Mouse (Mus musculus) brain, embryonic 14.5 days (tissue): ENCODE data around the gene Rhbdd2.

ENCODE experiments used
- CTCF ChIP-seq: fragments of 200-500 bp; IDR thresholded peaks from 2 replicates; pipeline ENCODE4 v1.5.1; 2012; ENCODE audit warnings: inconsistent platforms, mild to moderate bottlenecking, moderate library complexity, borderline replicate concordance; ENCODE audit not compliant: insufficient read depth, insufficient read length; ENCODE audit errors: extremely low read depth
- POLR2A ChIP-seq: fragments of 200-500 bp; IDR thresholded peaks from 2 replicates; pipeline ENCODE4 v1.6.1; 2012; ENCODE audit warnings: mild to moderate bottlenecking, inconsistent platforms, borderline replicate concordance; ENCODE audit not compliant: poor library complexity, insufficient read depth, insufficient read length, severe bottlenecking; ENCODE audit errors: extremely low read depth

DNA sequence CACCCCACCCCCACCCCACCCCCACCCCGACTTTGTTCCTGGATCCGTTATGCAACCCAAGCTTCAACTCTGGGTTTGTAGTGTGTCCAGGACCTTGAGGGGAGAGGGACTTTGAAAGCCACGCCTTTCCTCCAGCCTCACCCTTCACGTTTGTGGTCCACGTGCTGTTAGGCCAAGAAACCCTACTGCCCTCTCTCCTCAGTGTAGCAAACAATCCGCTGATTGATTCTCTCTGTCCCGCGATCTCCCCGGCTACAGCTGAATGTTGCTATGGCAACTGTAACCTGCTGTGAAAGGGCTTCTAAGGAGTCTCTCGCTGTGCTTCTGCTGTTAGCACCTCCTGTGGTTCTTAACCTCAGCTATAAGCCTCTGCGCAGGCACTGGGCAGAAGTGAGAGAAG lies 42.4 kb downstream of the Rhbdd2 start:
- TF ChIP-seq CTCF, result no peak
- TF ChIP-seq POLR2A, result 0 out of 2 replicates have a peak, but pooled peaks have one; percentile 13
